Mouse (Mus musculus): ENCODE data around the gene Phf21a. TPM values are rescaled to one million over a fixed set of nuclear protein-coding genes. Genes with fewer than 3 reads are reported as not detected.

Phf21a gene
- polyA plus RNA-seq, 1 experiment = 52.2 TPM

- Histone ChIP-seq H3K4me3 (ENCODE audit: low read depth, low read length) (no peak overlapping the region), H3K4me1 (ENCODE audit: control insufficient read depth, insufficient read depth, low read length) (no peaks in the 10 kb centered on the region)
- TF ChIP-seq POLR2A (IDR thresholded peaks at IDR 0.05; ENCODE audit: insufficient read depth, low read length) (no peak), CTCF (IDR thresholded peaks at IDR 0.05; ENCODE audit: low read depth, low read length) (no peak), EP300 (IDR thresholded peaks at IDR 0.05; ENCODE audit: insufficient read depth, low read depth, low read length) (no peak)
Observed at GRCm38 (mm10) chr2:92172300-92172699, 79.4 kb downstream of the Phf21a start.

GRCm38 (mm10) chr2:92173186-92173585, 80.3 kb downstream of the Phf21a start:
- no peak for TF ChIP-seq CTCF (IDR thresholded peaks at IDR 0.05; ENCODE audit: low read depth, low read length)
- TF ChIP-seq POLR2A (IDR thresholded peaks at IDR 0.05; ENCODE audit: insufficient read depth, low read length) = no peak
- TF ChIP-seq EP300 (IDR thresholded peaks at IDR 0.05; ENCODE audit: insufficient read depth, low read depth, low read length) = no peak
- H3K4me3 ChIP-seq (ENCODE audit: low read depth, low read length) = no peak overlapping the region
- H3K27me3 ChIP-seq (ENCODE audit: control insufficient read depth, insufficient read depth, low read length, poor library complexity, severe bottlenecking) = no peaks in the 10 kb centered on the region
- no peaks in the 10 kb centered on the region for H3K36me3 ChIP-seq (ENCODE audit: control insufficient read depth, insufficient read depth, low read length, poor library complexity, severe bottlenecking)
- H3K27ac ChIP-seq (ENCODE audit: insufficient read depth, low read length) = no peak overlapping the region
- H3K9ac ChIP-seq (ENCODE audit: low read depth, poor library complexity, severe bottlenecking) = no peak overlapping the region
- H3K9me3 ChIP-seq (replicated peaks; ENCODE audit: control insufficient read depth, insufficient read depth, low read length, poor library complexity, severe bottlenecking) = no peaks in the 10 kb centered on the region
- no peaks in the 10 kb centered on the region for H3K4me1 ChIP-seq (ENCODE audit: control insufficient read depth, insufficient read depth, low read length)

More at GRCm38 (mm10) chr2:92172300-92172699, 79.4 kb downstream of the Phf21a start:
- H3K27ac ChIP-seq (ENCODE audit: insufficient read depth, low read length) = no peak overlapping the region
- no peaks in the 10 kb centered on the region for H3K9me3 ChIP-seq (replicated peaks; ENCODE audit: control insufficient read depth, insufficient read depth, low read length, poor library complexity, severe bottlenecking)
- no peak overlapping the region for H3K9ac ChIP-seq (ENCODE audit: low read depth, poor library complexity, severe bottlenecking)
- no peaks in the 10 kb centered on the region for H3K36me3 ChIP-seq (ENCODE audit: control insufficient read depth, insufficient read depth, low read length, poor library complexity, severe bottlenecking)
- H3K27me3 ChIP-seq (ENCODE audit: control insufficient read depth, insufficient read depth, low read length, poor library complexity, severe bottlenecking) = no peaks in the 10 kb centered on the region

- Histone ChIP-seq H3K9me3 (replicated peaks; ENCODE audit: control insufficient read depth, insufficient read depth, low read length, poor library complexity, severe bottlenecking) (no peaks in the 10 kb centered on the region), H3K9ac (ENCODE audit: low read depth, poor library complexity, severe bottlenecking) (no peak overlapping the region), H3K4me3 (ENCODE audit: low read depth, low read length) (no peak overlapping the region), H3K27me3 (ENCODE audit: control insufficient read depth, insufficient read depth, low read length, poor library complexity, severe bottlenecking) (no peaks in the 10 kb centered on the region), H3K36me3 (ENCODE audit: control insufficient read depth, insufficient read depth, low read length, poor library complexity, severe bottlenecking) (no peaks in the 10 kb centered on the region), H3K4me1 (ENCODE audit: control insufficient read depth, insufficient read depth, low read length) (no peaks in the 10 kb centered on the region), H3K27ac (ENCODE audit: insufficient read depth, low read length) (no peak overlapping the region)
- no peak for TF ChIP-seq EP300 (IDR thresholded peaks at IDR 0.05; ENCODE audit: insufficient read depth, low read depth, low read length)
- no peak for TF ChIP-seq POLR2A (IDR thresholded peaks at IDR 0.05; ENCODE audit: insufficient read depth, low read length)
- no peak for TF ChIP-seq CTCF (IDR thresholded peaks at IDR 0.05; ENCODE audit: low read depth, low read length)
Observed at GRCm38 (mm10) chr2:92174265-92174664, 81.3 kb downstream of the Phf21a start.

GRCm38 (mm10) chr2:92175002-92175401, 82.1 kb downstream of the Phf21a start:
- TF ChIP-seq EP300 (IDR thresholded peaks at IDR 0.05; ENCODE audit: insufficient read depth, low read depth, low read length) (no peak), POLR2A (IDR thresholded peaks at IDR 0.05; ENCODE audit: insufficient read depth, low read length) (no peak), CTCF (IDR thresholded peaks at IDR 0.05; ENCODE audit: low read depth, low read length) (no peak)
- Histone ChIP-seq H3K4me1 (ENCODE audit: control insufficient read depth, insufficient read depth, low read length) (no peaks in the 10 kb centered on the region), H3K4me3 (ENCODE audit: low read depth, low read length) (no peak overlapping the region), H3K9ac (ENCODE audit: low read depth, poor library complexity, severe bottlenecking) (no peak overlapping the region), H3K36me3 (ENCODE audit: control insufficient read depth, insufficient read depth, low read length, poor library complexity, severe bottlenecking) (no peaks in the 10 kb centered on the region), H3K27ac (ENCODE audit: insufficient read depth, low read length) (no peak overlapping the region), H3K27me3 (ENCODE audit: control insufficient read depth, insufficient read depth, low read length, poor library complexity, severe bottlenecking) (no peaks in the 10 kb centered on the region), H3K9me3 (replicated peaks; ENCODE audit: control insufficient read depth, insufficient read depth, low read length, poor library complexity, severe bottlenecking) (no peaks in the 10 kb centered on the region)

- no peak for TF ChIP-seq CTCF (IDR thresholded peaks at IDR 0.05; ENCODE audit: low read depth, low read length)
- TF ChIP-seq EP300 (IDR thresholded peaks at IDR 0.05; ENCODE audit: insufficient read depth, low read depth, low read length) = no peak
- TF ChIP-seq POLR2A (IDR thresholded peaks at IDR 0.05; ENCODE audit: insufficient read depth, low read length) = no peak
- Histone ChIP-seq H3K36me3 (ENCODE audit: control insufficient read depth, insufficient read depth, low read length, poor library complexity, severe bottlenecking) (no peaks in the 10 kb centered on the region), H3K4me1 (ENCODE audit: control insufficient read depth, insufficient read depth, low read length) (no peaks in the 10 kb centered on the region), H3K27me3 (ENCODE audit: control insufficient read depth, insufficient read depth, low read length, poor library complexity, severe bottlenecking) (no peaks in the 10 kb centered on the region), H3K4me3 (ENCODE audit: low read depth, low read length) (no peak overlapping the region), H3K9me3 (replicated peaks; ENCODE audit: control insufficient read depth, insufficient read depth, low read length, poor library complexity, severe bottlenecking) (no peaks in the 10 kb centered on the region), H3K9ac (ENCODE audit: low read depth, poor library complexity, severe bottlenecking) (no peak overlapping the region), H3K27ac (ENCODE audit: insufficient read depth, low read length) (no peak overlapping the region)
Observed at GRCm38 (mm10) chr2:92176292-92176691, 83.4 kb downstream of the Phf21a start.

- H3K9ac ChIP-seq (ENCODE audit: low read depth, poor library complexity, severe bottlenecking) = peak overlapping the region; percentile 80
- H3K9me3 ChIP-seq (replicated peaks; ENCODE audit: control insufficient read depth, insufficient read depth, low read length, poor library complexity, severe bottlenecking) = no peaks in the 10 kb centered on the region
- peak overlapping the region; percentile 74 for H3K4me3 ChIP-seq (ENCODE audit: low read depth, low read length)
- H3K4me1 ChIP-seq (ENCODE audit: control insufficient read depth, insufficient read depth, low read length) = no peaks in the 10 kb centered on the region
- H3K36me3 ChIP-seq (ENCODE audit: control insufficient read depth, insufficient read depth, low read length, poor library complexity, severe bottlenecking) = no peaks in the 10 kb centered on the region
- no peaks in the 10 kb centered on the region for H3K27me3 ChIP-seq (ENCODE audit: control insufficient read depth, insufficient read depth, low read length, poor library complexity, severe bottlenecking)
- no peak for TF ChIP-seq CTCF (IDR thresholded peaks at IDR 0.05; ENCODE audit: low read depth, low read length)
- TF ChIP-seq EP300 (IDR thresholded peaks at IDR 0.05; ENCODE audit: insufficient read depth, low read depth, low read length) = no peak
- TF ChIP-seq POLR2A (IDR thresholded peaks at IDR 0.05; ENCODE audit: insufficient read depth, low read length) = no peak
- H3K27ac ChIP-seq (ENCODE audit: insufficient read depth, low read length) = peak overlapping the region; percentile 85
Observed at GRCm38 (mm10) chr2:92182146-92182756, 89.3 kb downstream of the Phf21a start.
